Mouse (Mus musculus) layer of hippocampus, adult 18-20 months (tissue): ENCODE data around the gene Mas1. TPM values are rescaled to one million over a fixed set of nuclear protein-coding genes. Genes with fewer than 3 reads are reported as not detected.

Source experiments
- microRNA-seq, 2 experiments: library from miRNA; unstranded; fragments of <30 nt; microRNA quantifications; one replicate each; pipeline ENCODE4 v1.2.0; 2021
- total RNA-seq, 2 experiments: library from RNA; stranded (reverse); gene quantifications; 2 replicates each; pipeline ENCODE4 v1.2.3; 2021

The Mas1 gene
- total RNA-seq, 2 experiments from 2014 or later, result 60.6 to 71.7 TPM

Small RNA genes within 50 kb of the gene (microRNA-seq; reads per million reads assigned to microRNA genes)
- 0 reads per million in 2 experiments for gene Gm24085

Other genes starting within 250 kb of the Mas1 start
- gene Slc22a1, start 192.3 kb downstream of the Mas1 start, total RNA-seq, result not detected
- 10 to 100 TPM; 27.4 to 27.8 TPM for gene Igf2r, start 98.5 kb downstream of the Mas1 start, total RNA-seq
- gene Mrgprh, start 7.9 kb upstream of the Mas1 start, total RNA-seq, result not detected
- gene Pnldc1, start 42.1 kb upstream of the Mas1 start, total RNA-seq, result 1 to 10 TPM in 1 of 2 experiments, under 1 TPM in 1; 0.97 to 2.0 TPM
- 100 to 1,000 TPM; 211 to 215 TPM for gene Tcp1, start 47.6 kb upstream of the Mas1 start, total RNA-seq
- gene Mrpl18, start 48.2 kb upstream of the Mas1 start, total RNA-seq, result 10 to 100 TPM; 63.4 to 64.5 TPM
- gene Acat3, start 72.5 kb upstream of the Mas1 start, total RNA-seq, result 1 to 10 TPM; 5.8 to 6.5 TPM
- gene Acat2, start 92.6 kb upstream of the Mas1 start, total RNA-seq, result 10 to 100 TPM; 48.9 to 49.2 TPM
- gene Wtap, start 126.0 kb upstream of the Mas1 start, total RNA-seq, result 10 to 100 TPM; 54.6 to 54.8 TPM
- 100 to 1,000 TPM; 270 to 271 TPM for gene Sod2, start 138.7 kb upstream of the Mas1 start, total RNA-seq
- not detected for gene Gpr31b, start 184.2 kb upstream of the Mas1 start, total RNA-seq
- gene Tcp10b, start 193.0 kb upstream of the Mas1 start, total RNA-seq, result under 1 TPM; 0.33 to 0.54 TPM